Mouse (Mus musculus) neural tube, embryonic 13.5 days (tissue): Measurements from ENCODE around the gene Il21. TPM values are rescaled to one million over a fixed set of nuclear protein-coding genes. Genes with fewer than 3 reads are reported as not detected.

Experiments used
- ATAC-seq: fragments of 200-750 bp; cut with Nextera tagmentation; 2 replicates; pipeline ENCODE4 v1.8.0; 2017; ENCODE audit warnings: low read depth, mild to moderate bottlenecking, moderate TSS enrichment, moderate library complexity
- H3K27ac ChIP-seq: fragments of 300-500 bp; sonication (generic); replicated peaks from 2 replicates; pipeline ENCODE4 v1.5.1; 2015; ENCODE audit warnings: moderate library complexity, mild to moderate bottlenecking, inconsistent platforms
- H3K27me3 ChIP-seq: fragments of 300-500 bp; sonication (generic); 2 replicates; pipeline ENCODE4 v1.6.1; 2015; ENCODE audit warnings: mild to moderate bottlenecking, inconsistent platforms
- H3K36me3 ChIP-seq: fragments of 300-500 bp; sonication (generic); 2 replicates; pipeline ENCODE4 v1.6.1; 2015; ENCODE audit warnings: mild to moderate bottlenecking, inconsistent platforms
- H3K4me1 ChIP-seq: fragments of 300-500 bp; sonication (generic); replicated peaks from 2 replicates; pipeline ENCODE4 v1.6.1; 2015; ENCODE audit warnings: inconsistent platforms
- H3K4me2 ChIP-seq: fragments of 300-500 bp; sonication (generic); 2 replicates; pipeline ENCODE4 v1.6.1; 2015; ENCODE audit warnings: inconsistent platforms, mild to moderate bottlenecking, moderate library complexity
- H3K4me3 ChIP-seq: fragments of 300-500 bp; sonication (generic); 2 replicates; pipeline ENCODE4 v1.5.1; 2015; ENCODE audit warnings: mild to moderate bottlenecking, inconsistent platforms
- H3K9ac ChIP-seq: fragments of 300-500 bp; sonication (generic); 2 replicates; pipeline ENCODE4 v1.6.1; 2015; ENCODE audit warnings: moderate library complexity, mild to moderate bottlenecking, inconsistent platforms
- H3K9me3 ChIP-seq: fragments of 300-500 bp; sonication (generic); 2 replicates; pipeline ENCODE4 v1.6.1; 2016; ENCODE audit warnings: inconsistent platforms
- WGBS: fragments of 180-500 bp; shearing (Covaris S2); methylation state at CpG from one replicate; pipeline ENCODE4 v1.1.7; 2015; 5-methylcytosine and 5-hydroxymethylcytosine counted together
- microRNA-seq: library from miRNA; unstranded; fragments of <30 nt; microRNA quantifications from one replicate; pipeline ENCODE4, GENCODE M21; 2016
- polyA plus RNA-seq: library from polyadenylated mRNA; unstranded; fragments of >200 nt; fragmentation: Nextera tagmentation; extraction: Ambion mirVana; gene quantifications from 2 replicates; pipeline ENCODE4 v1.2.1, GENCODE M21; 2015

Gene Il21
- polyA plus RNA-seq, 1 experiment from 2014 or later = not detected

GRCm38 (mm10) chr3:37182415-37183269 is 49.8 kb downstream of the Il21 start:
- no peak overlapping the region for H3K9ac ChIP-seq
- H3K4me2 ChIP-seq = no peak overlapping the region
- ATAC-seq = peak; percentile 87
- H3K4me1 ChIP-seq = peaks cover 7% of the 10 kb centered on the region
- no peaks in the 10 kb centered on the region for H3K27me3 ChIP-seq
- H3K27ac ChIP-seq = no peak overlapping the region
- H3K4me3 ChIP-seq = no peak overlapping the region
- no peaks in the 10 kb centered on the region for H3K36me3 ChIP-seq
- 45% methylated on average over 16 of the region's 16 CpGs for WGBS
- H3K9me3 ChIP-seq = no peaks in the 10 kb centered on the region

- H3K36me3 ChIP-seq = no peaks in the 10 kb centered on the region
- no peaks in the 10 kb centered on the region for H3K9me3 ChIP-seq
- 18% methylated on average over 2 of the region's 2 CpGs for WGBS
- H3K4me1 ChIP-seq = peaks cover 7% of the 10 kb centered on the region
- H3K4me3 ChIP-seq = no peak overlapping the region
- no peak overlapping the region for H3K9ac ChIP-seq
- no peaks in the 10 kb centered on the region for H3K27me3 ChIP-seq
- H3K27ac ChIP-seq = no peak overlapping the region
- H3K4me2 ChIP-seq = no peak overlapping the region
- no peak for ATAC-seq
Measured at GRCm38 (mm10) chr3:37181041-37181440, 51.4 kb downstream of the Il21 start.

- Histone ChIP-seq H3K27me3 (no peaks in the 10 kb centered on the region), H3K9ac (no peak overlapping the region), H3K27ac (no peak overlapping the region), H3K36me3 (no peaks in the 10 kb centered on the region), H3K4me3 (no peak overlapping the region), H3K9me3 (no peaks in the 10 kb centered on the region), H3K4me2 (no peak overlapping the region), H3K4me1 (peaks cover 7% of the 10 kb centered on the region)
- ATAC-seq = no peak
- WGBS = 84% methylated on average over 12 of the region's 12 CpGs
Measured at GRCm38 (mm10) chr3:37180039-37180743, 52.2 kb downstream of the Il21 start.

GRCm38 (mm10) chr3:37179472-37179871 is 53.0 kb downstream of the Il21 start:
- H3K9me3 ChIP-seq = no peaks in the 10 kb centered on the region
- H3K36me3 ChIP-seq = no peaks in the 10 kb centered on the region
- H3K27me3 ChIP-seq = no peaks in the 10 kb centered on the region
- 91% methylated on average over 9 of the region's 9 CpGs for WGBS
- ATAC-seq = no peak
- no peak overlapping the region for H3K4me2 ChIP-seq
- no peak overlapping the region for H3K27ac ChIP-seq
- peaks cover 7% of the 10 kb centered on the region for H3K4me1 ChIP-seq
- no peak overlapping the region for H3K9ac ChIP-seq
- H3K4me3 ChIP-seq = no peak overlapping the region

GRCm38 (mm10) chr3:37174711-37175572 is 57.5 kb downstream of the Il21 start:
- Histone ChIP-seq H3K9me3 (no peaks in the 10 kb centered on the region), H3K27ac (no peak overlapping the region), H3K36me3 (no peaks in the 10 kb centered on the region), H3K27me3 (no peaks in the 10 kb centered on the region), H3K9ac (no peak overlapping the region), H3K4me2 (no peak overlapping the region), H3K4me3 (no peak overlapping the region), H3K4me1 (no peaks in the 10 kb centered on the region)
- 72% methylated on average over 10 of the region's 10 CpGs for WGBS
- ATAC-seq = no peak

GRCm38 (mm10) chr3:37173285-37173684 is 59.2 kb downstream of the Il21 start:
- Histone ChIP-seq H3K36me3 (no peaks in the 10 kb centered on the region), H3K9me3 (no peaks in the 10 kb centered on the region), H3K4me2 (no peak overlapping the region), H3K9ac (no peak overlapping the region), H3K27ac (no peak overlapping the region), H3K4me3 (no peak overlapping the region), H3K4me1 (no peaks in the 10 kb centered on the region), H3K27me3 (no peaks in the 10 kb centered on the region)
- no peak for ATAC-seq
- WGBS = 91% methylated on average over 8 of the region's 8 CpGs

Small RNA genes within 50 kb of the gene (microRNA-seq; reads per million reads assigned to microRNA genes)
- gene Gm24169 = not detected

Other genes starting within 250 kb of the Il21 start
- gene Adad1, start 169.1 kb downstream of the Il21 start, polyA plus RNA-seq = 0.28 TPM in 1 of 2 replicates, not detected in the other
- gene Il2, start 106.7 kb downstream of the Il21 start, polyA plus RNA-seq = 0.42 and 0.74 TPM in 2 replicates
- gene Bbs12, start 79.9 kb upstream of the Il21 start, polyA plus RNA-seq = 4.1 and 4.3 TPM in 2 replicates
- gene Cetn4, start 80.1 kb upstream of the Il21 start, polyA plus RNA-seq = 3.1 and 3.3 TPM in 2 replicates
- gene Fgf2, start 115.7 kb upstream of the Il21 start, polyA plus RNA-seq = 0.74 and 0.88 TPM in 2 replicates
- gene Spata5, start 187.3 kb upstream of the Il21 start, polyA plus RNA-seq = 32.6 and 35.7 TPM in 2 replicates
- 6.4 and 8.9 TPM in 2 replicates for gene Nudt6, start 187.6 kb upstream of the Il21 start, polyA plus RNA-seq